27 mouse cellular contexts compared by ENCODE assay signal in the genomic region with DNA sequence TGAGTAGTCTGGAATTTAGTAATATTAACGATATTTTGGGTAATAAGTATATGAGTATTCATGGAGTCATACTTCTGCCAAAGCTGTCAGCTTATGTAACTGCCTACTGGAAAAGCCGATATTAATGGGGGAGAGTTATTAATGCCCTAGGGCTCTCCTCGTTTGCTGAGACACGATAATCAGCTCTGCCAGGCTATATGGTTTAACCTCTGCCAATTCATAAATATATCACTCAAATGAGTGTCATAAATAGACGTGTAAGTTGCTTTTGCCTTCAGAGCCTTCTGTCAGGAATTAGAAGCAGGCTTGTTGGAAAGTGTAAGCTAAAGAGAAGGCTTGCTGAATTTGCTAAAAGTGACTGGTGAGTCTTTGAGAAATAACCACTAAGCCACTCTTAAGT.
DNase-seq lines count a peak whose midpoint lies in the region; ATAC-seq and TF ChIP-seq lines count a peak whose summit lies in the region.
"Had no signal": no experiment of that assay in that cellular context is flagged by ENCODE, and none has a peak within 500 bp of the region (broad histone marks: within the 10 kb centered on the region; RNA-seq: fewer than 3 reads in every experiment).

No protein-coding gene starts in this region.

- H3K27ac ChIP-seq in hindbrain, embryonic 11.5 days (ENCODE audit: low read depth, low read length) = no peak overlapping the region
- no peak overlapping the region for H3K27ac ChIP-seq in hindbrain, embryonic 10.5 days
- no peak overlapping the region for H3K27ac ChIP-seq in midbrain, embryonic 15.5 days
- no peak overlapping the region for H3K27ac ChIP-seq in midbrain, embryonic 13.5 days
- no peak overlapping the region for H3K27ac ChIP-seq in midbrain, postnatal 0 days (ENCODE audit: low read depth, low read length)
- H3K27ac ChIP-seq in forebrain, embryonic 10.5 days = no peak overlapping the region
- H3K27ac ChIP-seq: heart, adult 2 months; heart, embryonic 13.5 days; limb, embryonic 12.5 days; liver, embryonic 15.5 days; neural tube, embryonic 15.5 days; stomach, postnatal 0 days had no signal

- DNase-seq in hindbrain, embryonic 11.5 days (ENCODE audit: low spot score) = no peak
- DNase-seq in hindbrain, embryonic 10.5 days (ENCODE audit: low spot score) = no peak
- DNase-seq in midbrain, postnatal 0 days (ENCODE audit: low spot score) = peak; percentile 43
- no peak for DNase-seq in forebrain, embryonic 10.5 days (ENCODE audit: extremely low spot score, low spot score)
- DNase-seq: adrenal gland, postnatal 25 days; cerebellum, adult 2 months; cerebellum, postnatal 25 days; heart, adult 2 months; heart, postnatal 10 days; kidney, adult 11 months; kidney, postnatal 14 days; lung, embryonic 14.5 days; lung, postnatal 14 days; right cerebral cortex, adult 18-20 months; spleen, adult 18-20 months; thymus, adult 18-20 months; thymus, postnatal 36 days had no signal

- no peaks in the 10 kb centered on the region for H3K4me1 ChIP-seq in hindbrain, embryonic 11.5 days (replicated peaks; ENCODE audit: control insufficient read depth, insufficient read depth, low read length)
- no peaks in the 10 kb centered on the region for H3K4me1 ChIP-seq in hindbrain, embryonic 10.5 days (replicated peaks)
- 0 out of 2 replicates have a peak, but pooled peaks cover 2% of the 10 kb centered on the region for H3K4me1 ChIP-seq in midbrain, embryonic 15.5 days
- no peaks in the 10 kb centered on the region for H3K4me1 ChIP-seq in midbrain, embryonic 13.5 days (replicated peaks)
- H3K4me1 ChIP-seq in midbrain, postnatal 0 days (ENCODE audit: insufficient read depth, low read length) = no peaks in the 10 kb centered on the region
- no peaks in the 10 kb centered on the region for H3K4me1 ChIP-seq in forebrain, embryonic 10.5 days
- H3K4me1 ChIP-seq: heart, embryonic 13.5 days; limb, embryonic 12.5 days; liver, embryonic 15.5 days; neural tube, embryonic 15.5 days had no signal

- 73% methylated on average over 5 of the region's 5 CpGs for WGBS in hindbrain, embryonic 11.5 days
- WGBS in hindbrain, embryonic 10.5 days = 82% methylated on average over 5 of the region's 5 CpGs
- WGBS in midbrain, embryonic 15.5 days = 46% methylated on average over 5 of the region's 5 CpGs
- 65% methylated on average over 5 of the region's 5 CpGs for WGBS in midbrain, embryonic 13.5 days
- WGBS in midbrain, postnatal 0 days = 40% methylated on average over 5 of the region's 5 CpGs
- 84% methylated on average over 5 of the region's 5 CpGs for WGBS in forebrain, embryonic 10.5 days

- peak; percentile 30; the same call in 1 of the 2 replicates for ATAC-seq in hindbrain, embryonic 11.5 days (ENCODE audit: low FRiP score)
- ATAC-seq in midbrain, embryonic 15.5 days (replicated peaks) = peak; percentile 83
- ATAC-seq in midbrain, embryonic 13.5 days = no peak
- peak; percentile 27; the same call in 1 of the 2 replicates for ATAC-seq in midbrain, postnatal 0 days (ENCODE audit: low FRiP score)
- ATAC-seq in monocyte, adult 5-6 weeks (replicated peaks; ENCODE audit: insufficient number of reproducible peaks, low FRiP score, low TSS enrichment, poor library complexity, severe bottlenecking) = no peak
- ATAC-seq: forebrain, embryonic 16.5 days; inflammation-experienced regulatory T-cells, adult 6 months had no signal

- H3K27me3 ChIP-seq in hindbrain, embryonic 11.5 days (ENCODE audit: control insufficient read depth, insufficient read depth, low read length) = no peaks in the 10 kb centered on the region
- no peaks in the 10 kb centered on the region for H3K27me3 ChIP-seq in hindbrain, embryonic 10.5 days (ENCODE audit: insufficient read depth, poor library complexity, severe bottlenecking)
- no peaks in the 10 kb centered on the region for H3K27me3 ChIP-seq in midbrain, embryonic 15.5 days (replicated peaks)
- H3K27me3 ChIP-seq in midbrain, embryonic 13.5 days = no peaks in the 10 kb centered on the region
- no peaks in the 10 kb centered on the region for H3K27me3 ChIP-seq in midbrain, postnatal 0 days (ENCODE audit: insufficient read depth, low read length)
- H3K27me3 ChIP-seq in forebrain, embryonic 10.5 days (ENCODE audit: poor library complexity, severe bottlenecking) = no peaks in the 10 kb centered on the region
- H3K27me3 ChIP-seq: heart, embryonic 13.5 days; limb, embryonic 12.5 days; liver, embryonic 15.5 days; neural tube, embryonic 15.5 days had no signal

- H3K9me3 ChIP-seq in hindbrain, embryonic 11.5 days (ENCODE audit: control insufficient read depth, low read length) = no peaks in the 10 kb centered on the region
- H3K9me3 ChIP-seq in hindbrain, embryonic 10.5 days = no peaks in the 10 kb centered on the region
- H3K9me3 ChIP-seq in midbrain, embryonic 15.5 days = no peaks in the 10 kb centered on the region
- no peaks in the 10 kb centered on the region for H3K9me3 ChIP-seq in midbrain, embryonic 13.5 days
- no peaks in the 10 kb centered on the region for H3K9me3 ChIP-seq in midbrain, postnatal 0 days (ENCODE audit: low read length)
- H3K9me3 ChIP-seq in forebrain, embryonic 10.5 days = no peaks in the 10 kb centered on the region
- H3K9me3 ChIP-seq: heart, embryonic 13.5 days; limb, embryonic 12.5 days; liver, embryonic 15.5 days; neural tube, embryonic 15.5 days had no signal

- H3K36me3 ChIP-seq in hindbrain, embryonic 11.5 days (ENCODE audit: control insufficient read depth, insufficient read depth, low read length) = no peaks in the 10 kb centered on the region
- no peaks in the 10 kb centered on the region for H3K36me3 ChIP-seq in hindbrain, embryonic 10.5 days
- no peaks in the 10 kb centered on the region for H3K36me3 ChIP-seq in midbrain, embryonic 15.5 days (replicated peaks)
- H3K36me3 ChIP-seq in midbrain, embryonic 13.5 days = no peaks in the 10 kb centered on the region
- no peaks in the 10 kb centered on the region for H3K36me3 ChIP-seq in midbrain, postnatal 0 days (ENCODE audit: insufficient read depth, low read length)
- no peaks in the 10 kb centered on the region for H3K36me3 ChIP-seq in forebrain, embryonic 10.5 days (replicated peaks)
- H3K36me3 ChIP-seq: heart, embryonic 13.5 days; limb, embryonic 12.5 days; liver, embryonic 15.5 days; neural tube, embryonic 15.5 days had no signal

- H3K4me3 ChIP-seq in hindbrain, embryonic 11.5 days (ENCODE audit: low read depth, low read length) = no peak overlapping the region
- H3K4me3 ChIP-seq in hindbrain, embryonic 10.5 days = no peak overlapping the region
- H3K4me3 ChIP-seq in midbrain, embryonic 15.5 days = no peak overlapping the region
- H3K4me3 ChIP-seq in midbrain, embryonic 13.5 days (replicated peaks) = no peak overlapping the region
- H3K4me3 ChIP-seq in midbrain, postnatal 0 days (ENCODE audit: low read depth, low read length) = no peak overlapping the region
- no peak overlapping the region for H3K4me3 ChIP-seq in forebrain, embryonic 10.5 days
- H3K4me3 ChIP-seq: heart, adult 2 months; heart, embryonic 13.5 days; limb, embryonic 12.5 days; liver, embryonic 15.5 days; neural tube, embryonic 15.5 days had no signal

- TF ChIP-seq CTCF in midbrain, postnatal 0 days (IDR thresholded peaks at IDR 0.05) = no peak

- H3K9ac ChIP-seq in hindbrain, embryonic 11.5 days (ENCODE audit: low read depth, low read length) = no peak overlapping the region
- no peak overlapping the region for H3K9ac ChIP-seq in midbrain, embryonic 15.5 days
- H3K9ac ChIP-seq in midbrain, embryonic 13.5 days (replicated peaks) = no peak overlapping the region
- H3K9ac ChIP-seq in midbrain, postnatal 0 days (replicated peaks; ENCODE audit: low read length, poor library complexity, severe bottlenecking) = no peak overlapping the region
- H3K9ac ChIP-seq: heart, embryonic 13.5 days; limb, embryonic 12.5 days; liver, embryonic 15.5 days; lung, embryonic 14.5 days; neural tube, embryonic 15.5 days had no signal

- H3K4me2 ChIP-seq in hindbrain, embryonic 11.5 days (replicated peaks; ENCODE audit: low read depth, low read length) = no peak overlapping the region
- no peak overlapping the region for H3K4me2 ChIP-seq in midbrain, embryonic 15.5 days
- no peak overlapping the region for H3K4me2 ChIP-seq in midbrain, embryonic 13.5 days (replicated peaks)
- no peak overlapping the region for H3K4me2 ChIP-seq in midbrain, postnatal 0 days (ENCODE audit: low read depth, low read length, poor library complexity, severe bottlenecking)
- H3K4me2 ChIP-seq: heart, embryonic 13.5 days; limb, embryonic 12.5 days; liver, embryonic 15.5 days; lung, embryonic 14.5 days; neural tube, embryonic 15.5 days had no signal

Comparison
In these comparisons a context has a peak if more than half of its experiments do, and no peak if none do; other contexts are left out.
1. ATAC-seq: peak in hindbrain, embryonic 11.5 days (single experiment), midbrain, embryonic 15.5 days (single experiment) and midbrain, postnatal 0 days (single experiment); none in midbrain, embryonic 13.5 days (single experiment) and monocyte, adult 5-6 weeks (single experiment).